Mouse (Mus musculus) MEL (cell line): ENCODE measurements around the gene Wfdc10. TPM values are rescaled to one million over a fixed set of nuclear protein-coding genes. Genes with fewer than 3 reads are reported as not detected.
"Not testable (repeated sequence)": the region's sequence is repeated elsewhere in the genome, so short reads cannot be mapped to it uniquely, and the experiment has no call there.

ENCODE experiments used
- DNase-seq: peaks from one replicate; pipeline ENCODE4 v3.0.0; 2011; ENCODE audit warnings: low read depth, low spot score
- H3K27ac ChIP-seq: 2 replicates; pipeline ENCODE4 v1.5.1; 2012; ENCODE audit warnings: low read depth, mild to moderate bottlenecking, control low read depth, low read length, moderate library complexity; ENCODE audit not compliant: control insufficient read depth
- H3K27me3 ChIP-seq, 2 experiments: fragments of 150-350 bp in 1 of 2; sonication (generic) in 1 of 2; 2 replicates each; pipeline ENCODE4 v1.6.1; 2012; ENCODE audit warnings: low read length in 2 of 2, mild to moderate bottlenecking in 2 of 2, improper control_type of control experiment in 1 of 2, moderate library complexity in 1 of 2; ENCODE audit not compliant: insufficient read depth in 2 of 2, control insufficient read depth in 1 of 2
- H3K36me3 ChIP-seq, 2 experiments: 2 replicates each; pipeline ENCODE4 v1.6.1; 2012 to 2014; ENCODE audit warnings: low read length in 2 of 2, improper control_type of control experiment in 1 of 2, inconsistent platforms in 1 of 2, mild to moderate bottlenecking in 1 of 2; ENCODE audit not compliant: insufficient read depth in 2 of 2, control insufficient read depth in 1 of 2
- H3K4me1 ChIP-seq, 2 experiments: fragments of 150-350 bp in 1 of 2; sonication (generic) in 1 of 2; 2 replicates each; pipeline ENCODE4 v1.6.1; 2012; ENCODE audit warnings: low read length in 2 of 2, improper control_type of control experiment in 1 of 2, mild to moderate bottlenecking in 1 of 2; ENCODE audit not compliant: insufficient read depth in 2 of 2, control insufficient read depth in 1 of 2
- H3K4me3 ChIP-seq, 2 experiments: fragments of 150-350 bp in 1 of 2; sonication (generic) in 1 of 2; 2 replicates each; pipeline ENCODE4 v1.5.1; 2012; ENCODE audit warnings: low read depth in 2 of 2, low read length in 2 of 2, mild to moderate bottlenecking in 2 of 2, moderate library complexity in 2 of 2, control low read depth in 1 of 2, improper control_type of control experiment in 1 of 2; ENCODE audit not compliant: control insufficient read depth in 1 of 2, insufficient read depth in 1 of 2
- H3K79me2 ChIP-seq: 2 replicates; pipeline ENCODE4 v1.6.1; 2012; ENCODE audit warnings: mild to moderate bottlenecking, low read length, moderate library complexity; ENCODE audit not compliant: control insufficient read depth, poor library complexity, insufficient read depth
- H3K9ac ChIP-seq: 2 replicates; pipeline ENCODE4 v1.6.1; 2012; ENCODE audit warnings: low read depth, mild to moderate bottlenecking, control low read depth, low read length, moderate library complexity; ENCODE audit not compliant: control insufficient read depth, poor library complexity, severe bottlenecking
- H3K9me3 ChIP-seq: fragments of 150-350 bp; sonication (generic); replicated peaks from 2 replicates; pipeline ENCODE4 v1.6.1; 2012; ENCODE audit warnings: mild to moderate bottlenecking, low read length, improper control_type of control experiment, moderate library complexity; ENCODE audit not compliant: insufficient read depth
- CHD2 ChIP-seq: IDR thresholded peaks from 2 replicates; pipeline ENCODE4 v1.6.1; 2011; ENCODE audit warnings: low read length, improper control_type of control experiment
- CTCF ChIP-seq, 3 experiments: IDR thresholded peaks in 2 of 3; conservative IDR thresholded peaks in 1 of 3; 2 replicates each; pipeline ENCODE4 v1.5.1; 2011 to 2012; ENCODE audit warnings: low read length in 3 of 3, low read depth in 2 of 3, mild to moderate bottlenecking in 2 of 3, improper control_type of control experiment in 1 of 3, inconsistent platforms in 1 of 3, mixed read lengths in 1 of 3, moderate library complexity in 1 of 3; ENCODE audit not compliant: control insufficient read depth in 1 of 3, insufficient read depth in 1 of 3, poor library complexity in 1 of 3, severe bottlenecking in 1 of 3
- EP300 ChIP-seq, 2 experiments: IDR thresholded peaks; 2 replicates each; pipeline ENCODE4 v1.6.1; 2011; ENCODE audit warnings: improper control_type of control experiment in 2 of 2, low read length in 2 of 2, low read depth in 1 of 2, mild to moderate bottlenecking in 1 of 2
- GABPA ChIP-seq: IDR thresholded peaks from 2 replicates; pipeline ENCODE4 v1.6.1; 2012; ENCODE audit warnings: low read depth, mild to moderate bottlenecking, inconsistent platforms, low read length, improper control_type of control experiment, moderate library complexity
- JUND ChIP-seq: IDR thresholded peaks from 2 replicates; pipeline ENCODE4 v1.6.1; 2011; ENCODE audit warnings: low read depth, mild to moderate bottlenecking, improper control_type of control experiment, low read length
- KAT2A ChIP-seq: conservative IDR thresholded peaks from 2 replicates; pipeline ENCODE4 v1.6.1; 2012; ENCODE audit warnings: low read depth, low read length, improper control_type of control experiment, inconsistent platforms
- MAFK ChIP-seq: IDR thresholded peaks from 2 replicates; pipeline ENCODE4 v1.6.1; 2011; ENCODE audit warnings: low read depth, mild to moderate bottlenecking, low read length, improper control_type of control experiment, borderline replicate concordance
- POLR2AphosphoS2 ChIP-seq: IDR thresholded peaks from 2 replicates; pipeline ENCODE4 v1.6.1; 2011; ENCODE audit warnings: low read length, improper control_type of control experiment
- RAD21 ChIP-seq: IDR thresholded peaks from 2 replicates; pipeline ENCODE4 v1.6.1; 2011; ENCODE audit warnings: mild to moderate bottlenecking, low read depth, low read length, improper control_type of control experiment
- RCOR1 ChIP-seq: IDR thresholded peaks from 2 replicates; pipeline ENCODE4 v1.6.1; 2012; ENCODE audit warnings: low read depth, mild to moderate bottlenecking, inconsistent platforms, low read length, improper control_type of control experiment
- SMC3 ChIP-seq: IDR thresholded peaks from 2 replicates; pipeline ENCODE4 v1.6.1; 2011; ENCODE audit warnings: low read depth, low read length, improper control_type of control experiment
- TAL1 ChIP-seq: IDR thresholded peaks from 2 replicates; pipeline ENCODE4 v1.6.1; 2012; ENCODE audit warnings: mild to moderate bottlenecking, inconsistent platforms, low read length, moderate library complexity, mixed read lengths
- TCF12 ChIP-seq: IDR thresholded peaks from 2 replicates; pipeline ENCODE4 v1.6.1; 2014; ENCODE audit warnings: low read depth, mild to moderate bottlenecking, inconsistent platforms, low read length, improper control_type of control experiment, moderate library complexity
- UBTF ChIP-seq: IDR thresholded peaks from 2 replicates; pipeline ENCODE4 v1.6.1; 2012; ENCODE audit warnings: low read depth, mild to moderate bottlenecking, inconsistent platforms, low read length, improper control_type of control experiment, moderate library complexity, borderline replicate concordance; ENCODE audit not compliant: insufficient read depth
- USF2 ChIP-seq, 2 experiments: IDR thresholded peaks; 2 replicates each; pipeline ENCODE4 v1.6.1; 2011 to 2012; ENCODE audit warnings: improper control_type of control experiment in 2 of 2, low read length in 2 of 2, borderline replicate concordance in 1 of 2, inconsistent platforms in 1 of 2, low read depth in 1 of 2, mild to moderate bottlenecking in 1 of 2; ENCODE audit not compliant: insufficient read depth in 1 of 2
- ZMIZ1 ChIP-seq: IDR thresholded peaks from 2 replicates; pipeline ENCODE4 v1.6.1; 2012; ENCODE audit warnings: low read depth, mild to moderate bottlenecking, inconsistent platforms, low read length, improper control_type of control experiment, moderate library complexity
- ZNF384 ChIP-seq: IDR thresholded peaks from 2 replicates; pipeline ENCODE4 v1.6.1; 2012; ENCODE audit warnings: low read depth, mild to moderate bottlenecking, inconsistent platforms, low read length, improper control_type of control experiment
- polyA plus RNA-seq, 2 experiments: library from polyadenylated mRNA; stranded (reverse) in 1 of 2; unstranded in 1 of 2; fragments of >175 nt in 1 of 2; fragments of >200 nt in 1 of 2; gene quantifications; 2 replicates each; pipeline versions ENCODE4 v1.2.1 to v1.2.4; 2012; ENCODE audit warnings: low replicate concordance in 2 of 2, low read depth in 1 of 2; ENCODE audit not compliant: insufficient read length in 2 of 2, insufficient read depth in 1 of 2, missing spikeins in 1 of 2
- total RNA-seq: library from RNA; depleted of rRNA; stranded (reverse); fragments of 300-350 nt; gene quantifications from 2 replicates; pipeline ENCODE4 v1.2.3, GENCODE M21; 2012; rRNA removed

Wfdc10 gene
- not detected in 2 replicates for total RNA-seq
- not detected for polyA plus RNA-seq

- TF ChIP-seq SMC3 (peak; percentile 29; the same call in 1 of the 2 replicates), TCF12 (no peak), CTCF (IDR thresholded peaks at IDR 0.05 in 2 of 3, conservative IDR thresholded peaks at IDR 0.05 in 1 of 3; ENCODE audit: control insufficient read depth in 1 of 3, insufficient read depth in 1 of 3, low read depth in 2 of 3, low read length in 3 of 3, poor library complexity in 1 of 3, severe bottlenecking in 1 of 3) (peak; percentile 61 to 70 (median 64)), RAD21 (peak; percentile 23)
- Histone ChIP-seq H3K9ac (no peak within 1 kb of the TSS), H3K27me3 (no peaks in the 10 kb centered on the region), H3K4me1 (no peaks in the 10 kb centered on the region), H3K4me3 (no peak within 1 kb of the TSS), H3K79me2 (no peaks in the 10 kb centered on the region), H3K27ac (no peak within 1 kb of the TSS), H3K9me3 (no peaks in the 10 kb centered on the region), H3K36me3 (no peaks in the 10 kb centered on the region)
- peak; percentile 44 for DNase-seq
Observed at GRCm38 (mm10) chr2:164655858-164656257, at the start of gene Wfdc10. Wfdc10 (plus strand) TSS chr2:164656046.

- H3K27me3 ChIP-seq, result peaks cover 7 to 16% of the 10 kb centered on the region in 2 experiments
- no peak for DNase-seq
- TF ChIP-seq EP300 (IDR thresholded peaks at IDR 0.05; ENCODE audit: low read depth in 1 of 2, low read length in 2 of 2) (no peak), ZMIZ1 (no peak)
Observed at GRCm38 (mm10) chr2:164608781-164609180, 47.1 kb upstream of the Wfdc10 start.

GRCm38 (mm10) chr2:164613471-164613870 lies 42.4 kb upstream of the Wfdc10 start, which contains the start of the genes Wfdc6b and Wfdc8:
Wfdc6b (plus strand) TSS chr2:164613522.
Wfdc8 (minus strand) TSS chr2:164613626.
- not testable (repeated sequence) for H3K27ac ChIP-seq, H3K9ac ChIP-seq, DNase-seq, H3K79me2 ChIP-seq, H3K4me3 ChIP-seq, H3K27me3 ChIP-seq, H3K36me3 ChIP-seq, H3K4me1 ChIP-seq, H3K9me3 ChIP-seq

More at GRCm38 (mm10) chr2:164608781-164609180, 47.1 kb upstream of the Wfdc10 start:
- Histone ChIP-seq H3K27ac (no peak overlapping the region), H3K9ac (no peak overlapping the region), H3K9me3 (no peaks in the 10 kb centered on the region), H3K4me3 (no peak overlapping the region), H3K4me1 (no peaks in the 10 kb centered on the region), H3K79me2 (no peaks in the 10 kb centered on the region), H3K36me3 (no peaks in the 10 kb centered on the region)

GRCm38 (mm10) chr2:164615386-164615785 lies 40.5 kb upstream of the Wfdc10 start:
- H3K4me1 ChIP-seq, result no peaks in the 10 kb centered on the region
- H3K36me3 ChIP-seq, result no peaks in the 10 kb centered on the region
- H3K27ac ChIP-seq, result no peak overlapping the region
- 0 out of 4 replicates have a peak, but pooled peaks cover 0 to under 1% of the 10 kb centered on the region in 2 experiments for H3K27me3 ChIP-seq
- H3K4me3 ChIP-seq, result no peak overlapping the region
- DNase-seq, result no peak
- H3K9me3 ChIP-seq, result no peaks in the 10 kb centered on the region
- H3K9ac ChIP-seq, result no peak overlapping the region
- no peaks in the 10 kb centered on the region for H3K79me2 ChIP-seq
- TF ChIP-seq CHD2, result no peak
- no peak for TF ChIP-seq JUND
- TF ChIP-seq RCOR1, result no peak
- TF ChIP-seq ZNF384, result no peak
- TF ChIP-seq EP300 (IDR thresholded peaks at IDR 0.05; ENCODE audit: low read depth in 1 of 2, low read length in 2 of 2), result no peak
- TF ChIP-seq UBTF, result no peak
- TF ChIP-seq GABPA, result no peak
- no peak for TF ChIP-seq TAL1
- TF ChIP-seq TCF12, result no peak
- no peak for TF ChIP-seq SMC3
- TF ChIP-seq POLR2AphosphoS2, result no peak
- no peak for TF ChIP-seq CTCF (IDR thresholded peaks at IDR 0.05 in 2 of 3, conservative IDR thresholded peaks at IDR 0.05 in 1 of 3; ENCODE audit: control insufficient read depth in 1 of 3, insufficient read depth in 1 of 3, low read depth in 2 of 3, low read length in 3 of 3, poor library complexity in 1 of 3, severe bottlenecking in 1 of 3)
- TF ChIP-seq ZMIZ1, result no peak
- TF ChIP-seq KAT2A, result no peak
- TF ChIP-seq MAFK, result no peak
- TF ChIP-seq USF2 (IDR thresholded peaks at IDR 0.05; ENCODE audit: borderline replicate concordance in 1 of 2, insufficient read depth in 1 of 2, low read depth in 1 of 2, low read length in 2 of 2), result no peak
- TF ChIP-seq RAD21, result no peak
